Mouse (Mus musculus) adrenal gland, adult 2 months (tissue): ENCODE results near the gene Ndufs2. TPM values are rescaled to one million over a fixed set of nuclear protein-coding genes. Genes with fewer than 3 reads are reported as not detected.

Experiments used
- DNase-seq: peaks from one replicate; pipeline ENCODE4 v3.0.0; 2021
- polyA plus RNA-seq: library from polyadenylated mRNA; depleted of rRNA; stranded (reverse); fragments of >200 nt; gene quantifications from 2 replicates; pipeline ENCODE4 v1.2.3, GENCODE M21; 2012
- total RNA-seq, 2 experiments: library from RNA; stranded (reverse); gene quantifications; 2 replicates each; pipeline ENCODE4 v1.2.3; 2021

The Ndufs2 gene
- total and polyA plus RNA-seq, 3 experiments, result 210 to 829 (median 558) TPM

DNA sequence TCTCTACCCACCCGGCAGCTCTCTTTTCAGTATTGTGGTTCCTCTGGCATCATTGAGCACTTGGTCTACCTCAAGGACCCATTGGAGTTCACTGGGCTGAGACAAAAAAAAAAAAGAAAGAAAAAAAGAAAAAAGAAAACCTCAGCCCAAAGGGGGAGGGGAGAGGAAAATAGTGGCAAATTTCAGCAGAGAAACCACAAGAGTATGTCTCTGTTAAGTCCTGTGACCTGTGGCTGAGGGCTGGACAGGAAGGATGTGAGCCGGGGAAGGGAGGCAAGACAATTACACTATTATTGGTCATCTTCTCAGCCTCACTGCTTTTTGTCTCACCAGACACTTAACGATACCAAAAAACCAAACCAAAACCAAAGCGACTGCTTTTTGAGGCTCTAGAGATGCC lies 19.3 kb downstream of the Ndufs2 start:
- DNase-seq, result no peak

DNA sequence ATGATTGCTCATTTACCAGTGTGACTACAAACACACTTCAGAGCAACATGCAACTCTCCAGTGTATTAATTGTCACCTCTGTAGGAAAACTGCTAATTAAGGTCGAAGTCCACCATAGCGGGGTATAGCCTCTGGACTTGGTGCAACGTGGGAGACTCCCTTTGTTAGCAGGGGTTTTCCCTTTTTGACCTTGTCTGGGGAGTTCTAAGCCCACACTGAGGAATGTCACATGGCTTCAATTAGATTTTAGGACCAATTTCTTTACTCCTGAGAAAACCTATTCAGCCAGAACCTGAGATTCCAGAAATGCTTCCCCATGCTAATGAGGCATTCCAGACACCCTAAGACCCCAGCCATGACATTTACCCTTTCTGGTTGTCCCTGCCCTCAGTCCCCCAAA lies 21.0 kb downstream of the Ndufs2 start:
- no peak for DNase-seq

DNA sequence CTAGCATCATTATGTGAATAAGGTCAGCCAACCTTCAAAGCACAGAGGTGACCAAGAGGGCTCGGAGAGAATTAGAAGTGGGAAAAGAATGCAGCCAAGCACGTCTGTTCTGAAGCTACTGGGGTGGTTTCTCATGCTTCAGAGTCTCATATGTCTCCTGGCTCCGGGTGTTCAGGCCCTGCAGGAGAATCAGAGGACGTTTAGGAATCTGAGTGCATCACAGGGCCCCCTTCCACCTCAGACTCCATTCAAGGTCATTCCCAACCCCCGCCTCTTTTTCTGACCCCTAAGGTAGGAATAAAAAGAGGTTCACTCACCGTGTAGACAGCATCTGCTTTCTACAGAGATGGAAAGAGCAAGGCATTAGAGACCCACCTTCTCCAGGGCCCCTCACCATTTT lies 21.4 kb downstream of the Ndufs2 start:
- DNase-seq, result no peak

DNA sequence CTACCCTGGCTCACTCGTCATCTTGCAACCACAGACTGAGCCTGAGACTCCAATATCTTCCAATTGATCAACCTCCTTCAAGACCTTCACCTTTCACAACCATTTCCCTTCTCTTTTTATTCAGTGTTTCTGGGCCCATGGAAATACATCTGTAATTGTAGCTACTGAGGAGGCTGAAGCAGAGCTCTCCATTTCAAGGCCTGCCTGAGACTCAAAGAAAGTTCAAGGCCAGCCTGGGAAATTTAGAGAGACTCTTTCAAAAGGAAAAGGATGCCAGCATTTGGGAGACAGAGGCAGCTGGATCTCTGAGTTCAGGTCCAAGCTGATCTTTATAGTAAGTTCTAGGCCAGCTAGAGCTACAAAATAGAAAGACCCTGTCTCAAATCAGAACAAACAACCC lies 23.3 kb downstream of the Ndufs2 start:
- peak; percentile 65 for DNase-seq

DNA sequence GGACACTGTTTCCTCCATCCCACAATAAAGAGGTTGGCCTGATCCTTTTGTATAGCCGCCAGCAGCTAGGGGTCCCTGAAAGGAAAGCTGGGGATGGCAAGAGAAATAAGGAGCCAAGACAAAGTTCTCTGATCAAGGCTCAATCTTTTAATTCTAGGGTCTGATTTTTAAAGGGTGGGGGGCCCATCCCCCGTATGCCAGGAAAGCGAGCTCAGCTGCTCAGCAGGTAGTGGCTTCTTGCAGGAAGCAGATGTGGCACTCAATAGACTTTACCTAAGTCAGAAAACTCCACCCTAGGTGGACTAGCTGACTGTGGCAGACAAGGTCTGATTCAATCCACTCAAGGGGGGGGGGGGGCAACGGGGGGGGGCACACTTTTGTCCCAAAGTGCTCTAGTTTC lies 24.4 kb downstream of the Ndufs2 start:
- DNase-seq, result no peak

DNA sequence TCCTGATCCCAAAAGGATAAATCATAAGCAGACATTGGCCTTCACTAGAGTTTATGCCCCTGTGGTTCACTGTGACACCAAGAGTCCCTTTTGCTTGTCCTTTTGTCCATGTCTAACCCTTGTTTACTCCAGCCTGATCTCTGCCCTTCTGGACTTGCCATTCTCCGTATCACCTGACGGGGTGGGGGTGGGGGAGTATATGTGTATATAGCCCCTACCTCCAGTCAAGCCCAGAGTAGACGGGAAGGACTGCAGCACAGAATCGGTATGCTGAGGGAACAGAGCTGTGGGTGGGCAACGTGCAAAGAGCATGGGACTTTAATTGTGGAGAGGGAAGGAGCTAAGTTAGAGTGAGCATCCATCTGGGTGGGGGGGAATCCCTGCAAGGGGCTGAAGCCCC lies 26.3 kb downstream of the Ndufs2 start, which contains the start of gene Apoa2:
Gene Apoa2, plus strand, starts transcription at position 198 of the 400 bp plus-strand sequence.
- DNase-seq, result no peak

DNA sequence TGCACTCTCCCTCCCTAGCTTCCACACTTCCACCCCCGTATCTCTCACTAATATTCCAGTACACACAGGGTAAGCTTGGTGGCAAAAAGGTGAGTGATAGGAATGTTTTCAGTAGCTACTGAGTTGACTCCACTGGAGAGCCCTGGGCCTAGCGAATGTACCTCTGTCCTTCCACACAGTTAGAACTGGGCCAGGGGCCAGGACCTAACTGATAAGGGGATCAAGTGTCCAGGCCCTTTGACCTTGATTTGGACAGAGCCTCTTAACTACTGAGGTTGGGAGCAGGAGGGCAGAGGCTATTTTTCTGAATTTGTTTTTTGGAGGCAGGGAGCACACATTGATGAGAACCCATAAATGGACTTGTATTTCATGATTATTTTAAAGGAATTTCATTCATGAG lies 27.4 kb downstream of the Ndufs2 start:
- peak; percentile 86 for DNase-seq

DNA sequence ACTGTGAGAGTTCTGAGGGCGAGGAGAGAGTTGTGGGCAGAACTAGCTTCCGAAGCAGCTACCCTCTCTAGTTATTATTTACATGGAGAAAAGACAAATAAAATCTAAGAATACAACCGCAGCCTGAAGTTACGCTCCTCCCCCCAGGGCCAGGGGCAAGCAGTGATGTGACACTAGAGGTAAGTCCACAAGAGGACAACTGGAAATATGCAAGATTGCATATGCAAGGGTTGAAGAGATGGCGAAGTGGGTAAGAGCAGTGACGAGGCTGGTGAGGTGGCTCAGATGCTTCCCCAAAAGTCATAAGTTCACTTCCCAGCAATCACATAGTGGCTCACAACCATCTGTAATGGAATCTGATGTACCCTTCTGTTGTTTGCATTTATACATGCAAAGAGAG lies 28.0 kb downstream of the Ndufs2 start:
- DNase-seq, result no peak

DNA sequence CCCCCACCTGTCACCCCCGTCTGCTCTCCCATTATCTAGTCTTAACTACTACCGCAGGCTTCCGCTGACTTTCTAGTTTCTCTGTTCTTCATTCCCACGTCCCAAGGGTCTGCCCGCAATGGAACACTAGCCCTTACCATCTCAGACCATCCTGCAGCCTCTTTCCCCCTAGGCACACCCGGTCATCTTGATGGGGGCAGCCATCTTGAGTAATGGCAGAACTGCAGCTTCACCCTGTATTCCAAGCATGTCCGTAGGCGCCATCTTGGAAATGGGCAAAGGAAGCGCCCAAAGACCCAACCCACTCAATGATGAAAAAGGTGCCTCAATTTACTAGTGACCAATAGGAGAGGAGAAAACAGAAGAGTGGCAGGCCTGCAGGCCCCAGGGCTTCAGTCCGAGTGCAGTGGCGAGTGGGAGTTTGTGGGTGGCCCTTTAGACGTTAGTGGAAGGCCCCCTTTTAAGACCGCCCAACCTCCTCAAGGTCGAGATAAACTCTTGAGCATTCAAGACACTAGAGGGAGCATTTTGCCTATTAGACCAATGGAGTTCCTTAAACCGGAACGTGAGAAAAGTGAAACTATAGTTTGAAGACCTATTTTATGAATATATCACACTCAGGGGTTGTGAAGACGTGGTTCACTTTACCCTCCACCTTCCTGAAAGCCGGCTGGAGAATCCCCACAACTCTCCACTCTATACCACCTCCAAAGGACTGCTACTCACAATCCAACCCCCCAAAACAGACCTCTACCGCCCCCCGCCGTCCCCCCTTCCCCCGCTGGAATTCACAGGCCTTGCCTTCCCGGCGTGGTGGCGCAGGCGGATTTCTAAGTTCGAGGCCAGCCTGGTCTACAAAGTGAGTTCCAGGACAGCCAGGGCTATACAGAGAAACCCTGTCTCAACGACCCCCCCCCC lies 28.7 kb downstream of the Ndufs2 start, which contains the start of gene Tomm40l:
Gene Tomm40l, minus strand, starts transcription at position 277 of the 918 bp plus-strand sequence.
- peak; percentile 96 for DNase-seq

DNA sequence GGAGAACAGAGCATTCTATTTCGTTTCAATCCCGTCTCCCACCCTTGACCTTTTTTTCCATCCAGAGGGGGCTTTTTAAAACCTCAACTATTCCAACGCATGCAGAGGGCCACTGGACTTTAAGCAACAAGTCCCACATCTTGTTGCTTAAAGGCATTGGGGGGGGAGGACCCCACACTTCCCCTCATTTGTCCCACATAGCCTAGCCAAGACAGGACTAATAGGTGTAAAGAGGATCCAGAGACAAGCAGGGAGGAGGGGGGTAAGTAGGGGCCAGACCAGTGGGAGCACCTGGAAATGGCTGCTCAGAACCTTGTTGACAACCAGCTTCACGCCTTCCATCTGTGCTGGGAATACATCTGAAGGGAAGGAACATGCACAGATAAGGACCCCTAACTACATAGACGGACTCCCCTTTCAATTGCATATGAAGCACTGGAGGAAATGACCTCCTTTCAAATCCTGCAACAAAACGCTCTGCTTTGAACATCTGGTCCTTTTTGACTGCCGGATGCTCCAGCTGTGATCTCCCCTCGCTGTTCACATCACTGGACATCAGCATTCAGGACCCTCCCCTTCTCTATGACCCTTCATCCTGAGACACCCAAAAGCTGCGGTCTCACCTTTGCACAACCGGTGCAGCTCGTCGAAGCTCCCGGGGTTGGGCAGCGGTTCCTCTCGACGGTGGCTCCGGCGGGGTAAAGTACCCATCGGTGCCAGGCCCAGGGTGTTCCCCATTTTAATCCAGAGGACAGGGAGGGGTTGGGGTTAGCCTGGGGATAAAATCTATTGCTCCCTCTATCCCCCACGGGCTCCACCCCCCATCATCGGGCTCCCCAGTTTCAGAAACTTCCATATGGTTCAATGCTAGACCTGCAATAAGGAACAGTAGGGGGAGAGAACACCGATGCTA lies 29.7 kb downstream of the Ndufs2 start:
- peak; percentile 52 for DNase-seq

DNA sequence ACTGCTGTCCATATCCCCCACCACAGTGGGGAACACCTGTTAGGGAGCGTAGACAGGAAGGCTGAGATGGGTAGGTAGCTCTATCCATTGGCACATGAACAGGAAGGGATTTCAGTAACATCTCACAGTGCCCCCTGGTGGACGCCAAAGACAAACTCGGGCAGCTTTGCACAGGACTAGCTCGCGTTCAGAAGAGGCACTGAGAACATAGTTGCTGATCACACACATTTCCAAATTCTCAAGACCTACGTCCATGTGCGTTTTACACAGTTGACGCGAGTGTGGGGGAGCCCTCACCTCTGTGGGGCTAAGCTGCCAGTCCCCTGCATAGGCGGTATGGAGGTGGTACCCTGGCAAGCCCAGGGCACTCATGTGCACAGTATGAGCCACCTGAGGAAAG lies 30.3 kb downstream of the Ndufs2 start:
- DNase-seq, result peak; percentile 85

DNA sequence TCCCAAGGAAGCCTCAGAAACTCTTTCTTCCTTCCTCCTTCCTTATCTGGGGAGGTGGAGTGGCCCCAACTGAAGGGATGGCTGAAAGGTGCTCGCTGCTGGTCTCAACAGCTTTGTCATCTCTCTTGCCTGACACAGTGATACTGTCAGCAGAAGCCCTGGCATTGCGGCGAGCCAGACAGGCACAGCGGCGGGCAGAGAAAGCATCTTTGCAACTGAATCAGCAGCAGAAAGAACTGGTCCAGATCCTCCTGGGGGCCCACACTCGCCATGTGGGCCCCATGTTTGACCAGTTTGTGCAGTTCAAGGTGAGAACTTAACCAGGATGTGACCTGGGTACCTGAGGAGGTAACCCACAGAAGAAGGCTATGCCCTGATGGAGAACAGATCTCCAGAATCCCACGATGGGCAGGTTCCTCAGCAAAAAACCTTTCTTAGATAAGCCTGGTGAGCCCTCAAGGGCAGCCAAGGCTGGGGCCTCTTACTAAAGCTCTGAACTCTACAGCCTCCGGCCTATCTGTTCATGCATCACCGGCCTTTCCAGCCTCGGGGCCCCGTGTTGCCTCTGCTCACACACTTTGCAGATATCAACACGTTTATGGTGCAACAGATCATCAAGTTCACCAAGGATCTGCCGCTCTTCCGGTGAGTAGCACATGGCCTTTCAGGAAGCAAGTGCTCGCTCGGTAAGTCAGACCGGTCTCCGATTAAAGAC lies 34.8 kb downstream of the Ndufs2 start:
- DNase-seq, result no peak

DNA sequence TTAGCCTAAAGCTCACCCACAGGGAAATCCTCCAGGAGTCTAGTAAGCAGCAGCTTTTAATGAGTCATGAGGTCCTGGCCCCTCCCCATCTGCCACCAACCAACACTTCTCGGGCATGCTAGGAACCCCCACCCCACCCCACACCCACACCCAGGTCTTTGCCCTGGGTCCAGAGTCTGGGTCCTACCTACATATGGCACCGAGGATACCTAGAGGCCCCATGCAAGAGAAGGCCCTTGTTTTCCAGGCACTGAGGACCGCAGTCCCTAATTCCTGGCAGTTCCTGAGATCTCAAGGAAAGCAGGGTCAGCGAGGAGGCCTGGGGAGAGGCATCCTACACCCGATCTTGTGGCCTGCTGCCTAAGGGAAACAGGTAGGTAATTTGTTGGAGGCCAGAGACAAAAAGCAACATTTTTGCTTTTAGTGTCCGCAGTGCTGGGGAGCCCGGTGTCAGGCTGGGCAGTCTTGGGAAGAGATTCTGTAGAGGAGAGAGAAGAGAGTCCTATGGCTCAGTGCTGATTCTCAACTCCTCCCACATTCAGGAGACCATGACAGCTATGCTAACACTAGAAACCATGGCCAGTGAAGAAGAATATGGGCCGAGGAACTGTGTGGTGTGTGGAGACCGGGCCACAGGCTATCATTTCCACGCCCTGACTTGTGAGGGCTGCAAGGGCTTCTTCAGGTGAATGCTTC lies 37.2 kb downstream of the Ndufs2 start, which contains the start of gene Nr1i3:
Gene Nr1i3, plus strand, starts transcription at position 170 of the 696 bp plus-strand sequence.
- DNase-seq, result no peak

DNA sequence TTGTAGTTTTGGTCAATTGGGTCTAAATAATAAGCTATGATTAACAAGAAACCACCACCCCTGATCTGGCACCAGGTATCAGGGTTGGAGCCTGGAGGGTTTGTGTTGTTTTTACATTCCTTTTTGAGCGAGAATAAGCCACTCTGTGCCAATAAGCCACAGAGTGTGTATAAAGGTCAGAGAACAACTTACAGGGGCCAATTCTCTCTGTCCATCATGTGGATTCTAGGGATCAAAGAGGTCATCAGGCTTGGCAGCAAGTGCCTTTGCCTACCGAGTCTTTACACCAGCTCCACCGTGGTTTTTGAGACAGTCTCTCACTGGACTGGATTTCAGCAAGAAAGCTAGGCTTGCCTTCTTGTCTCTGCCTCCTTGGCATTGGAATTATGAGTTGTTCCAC lies 38.3 kb downstream of the Ndufs2 start:
- DNase-seq, result no peak

DNA sequence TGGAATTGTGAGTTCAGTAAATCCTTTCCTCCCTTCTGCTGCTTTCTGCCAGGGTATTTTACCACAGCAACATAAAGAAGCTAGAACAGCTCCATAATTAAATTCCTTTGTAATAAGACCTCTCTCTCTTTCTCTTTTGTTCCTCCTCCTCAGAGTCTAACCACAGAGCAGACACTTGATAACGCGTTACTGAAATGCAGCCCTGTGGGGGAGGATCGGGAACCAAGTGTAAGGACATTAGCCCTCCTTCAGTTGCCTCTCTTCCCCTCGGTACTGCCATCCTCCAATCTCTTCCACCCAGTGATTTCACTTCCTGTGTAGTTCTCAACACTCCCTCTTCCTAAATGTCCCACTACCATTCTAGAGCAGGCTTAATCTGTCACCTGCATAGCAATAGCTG lies 41.8 kb downstream of the Ndufs2 start:
- DNase-seq, result no peak

DNA sequence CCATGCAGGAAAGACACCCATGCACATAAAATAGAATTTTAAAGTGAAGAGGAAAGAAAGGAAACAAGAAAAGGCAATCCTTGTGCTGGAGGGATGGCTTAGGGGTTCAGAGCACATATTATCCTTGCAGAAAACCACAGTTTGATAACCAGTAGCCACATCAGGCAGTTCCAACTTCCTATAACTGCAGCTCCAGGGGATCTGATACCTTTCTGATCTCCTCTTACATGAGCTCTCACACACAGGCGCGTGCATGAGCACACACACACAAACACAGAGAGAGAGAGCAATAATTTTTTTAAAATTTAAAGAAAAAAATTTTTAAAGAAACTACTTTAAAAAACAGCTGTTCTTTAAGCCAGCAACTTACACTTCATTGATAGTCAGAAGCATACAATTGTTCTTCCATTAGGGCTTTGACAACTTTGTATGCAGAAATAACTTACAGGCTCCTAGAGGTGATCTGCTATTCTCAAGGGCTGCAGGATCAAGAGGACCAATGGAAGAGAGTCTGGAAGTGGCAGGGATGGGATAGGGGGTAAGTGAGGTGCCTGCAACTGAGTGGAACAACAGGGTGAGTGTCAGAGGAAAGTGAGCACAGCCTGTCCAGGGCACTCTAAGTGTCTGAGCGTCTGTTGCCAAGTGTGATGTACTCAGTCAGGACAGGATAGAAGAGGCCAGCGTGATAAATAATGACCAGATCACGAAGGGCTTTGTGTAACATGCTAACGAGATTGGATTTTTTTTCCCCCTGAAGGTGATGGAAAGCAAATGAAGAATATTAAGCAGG lies 45.3 kb downstream of the Ndufs2 start:
- no peak for DNase-seq

DNA sequence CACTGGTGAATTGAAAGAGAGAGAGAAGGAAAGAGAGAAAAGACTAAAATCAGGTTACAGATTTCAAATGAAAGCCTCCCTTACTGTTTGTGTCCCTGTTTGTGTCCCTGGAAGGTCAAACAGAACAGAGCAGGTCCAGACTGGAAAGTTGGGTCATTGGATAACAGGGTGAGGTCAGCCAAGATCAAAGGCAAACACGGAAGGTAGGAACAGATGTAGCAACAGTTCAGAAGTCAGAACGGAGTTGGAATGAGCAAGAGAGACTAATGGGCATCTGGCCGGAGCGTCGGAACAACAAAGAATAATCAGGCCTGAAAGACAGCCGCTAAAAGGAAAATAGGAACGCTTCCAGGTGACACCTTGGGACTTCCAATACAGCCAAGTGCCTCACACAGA lies 46.9 kb downstream of the Ndufs2 start:
- no peak for DNase-seq

DNA sequence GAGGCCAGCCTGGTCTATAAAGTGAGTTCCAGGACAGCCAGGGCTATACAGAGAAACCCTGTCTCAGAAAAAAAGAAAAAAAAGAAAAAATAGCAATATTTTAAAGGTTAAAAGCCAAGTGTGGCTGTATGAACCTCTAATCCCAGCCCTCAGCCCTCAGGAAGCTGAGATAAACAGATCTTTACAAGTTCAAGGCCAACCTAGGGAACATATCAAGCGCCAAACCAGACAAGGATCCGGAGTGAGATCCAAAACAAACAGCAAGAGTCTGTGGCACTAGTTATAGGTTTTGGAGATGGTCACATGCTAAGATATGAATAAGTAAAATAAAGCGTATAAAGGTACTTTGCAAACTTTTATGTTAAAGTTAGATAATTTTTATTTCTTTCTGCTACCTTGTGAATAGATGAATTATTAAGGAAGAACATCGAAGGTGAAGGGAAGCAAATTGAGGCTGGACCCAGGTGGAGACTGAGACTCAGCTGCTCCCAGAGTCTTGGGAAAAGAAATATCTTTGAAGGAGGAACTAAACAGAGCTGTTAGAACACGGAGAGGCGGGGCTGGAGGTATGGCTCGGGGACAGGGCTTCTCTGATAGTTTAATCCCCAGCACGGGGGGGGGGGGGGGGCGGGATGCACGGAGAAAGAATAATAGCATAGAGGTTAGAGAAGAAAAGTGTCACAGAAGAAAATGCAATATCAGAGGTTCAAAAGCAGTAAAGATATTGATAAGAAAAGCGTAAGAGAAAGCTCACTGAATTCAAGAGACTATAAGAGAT lies 47.5 kb downstream of the Ndufs2 start:
- DNase-seq, result no peak

DNA sequence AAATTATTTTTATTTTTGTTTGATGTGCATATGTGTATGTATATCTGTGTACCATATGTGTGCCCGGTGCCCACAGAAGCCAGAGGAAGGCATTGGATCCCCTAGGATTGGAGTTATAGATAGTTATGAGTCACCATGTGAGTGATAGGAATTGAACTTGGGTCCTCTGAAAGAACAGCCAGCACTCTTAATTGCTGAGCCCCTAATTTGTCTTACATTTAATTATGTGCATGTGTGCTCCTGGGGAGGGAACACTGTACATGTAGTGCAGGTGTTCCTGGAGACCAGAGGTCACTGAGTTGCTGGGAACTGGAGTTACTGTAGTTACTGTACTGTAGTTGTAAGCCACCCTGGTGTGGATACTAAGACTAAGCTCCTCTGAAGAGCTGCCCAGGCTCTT lies 50.4 kb downstream of the Ndufs2 start:
- no peak for DNase-seq

DNA sequence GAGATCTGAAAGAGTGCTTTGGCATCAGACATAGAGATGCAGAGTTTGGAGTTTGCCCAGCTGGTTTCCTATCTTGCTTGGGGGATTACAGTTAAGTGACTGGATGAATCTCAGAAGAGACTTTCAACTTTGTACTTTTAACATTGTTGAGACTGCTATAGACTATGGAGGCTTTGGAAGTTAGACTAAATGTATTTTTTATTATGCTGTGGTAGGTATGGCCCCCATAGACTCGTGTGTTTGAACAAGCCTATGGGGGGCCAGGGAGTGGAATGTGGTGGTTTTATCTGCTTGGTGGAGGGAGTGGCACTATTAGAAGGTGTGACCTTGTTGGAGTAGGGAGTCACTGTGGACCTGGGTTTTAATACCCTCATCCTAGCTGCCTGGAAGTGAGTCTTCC lies 51.7 kb downstream of the Ndufs2 start:
- DNase-seq, result no peak
